Mouse (Mus musculus): Measurements from ENCODE around the gene Cdkl4.
A peak's percentile ranks its signal among the peaks of the same experiment; 100 is the strongest.
"Not testable (repeated sequence)": the region's sequence is repeated elsewhere in the genome, so short reads cannot be mapped to it uniquely, and the experiment has no call there.

The Cdkl4 gene

GRCm38 (mm10) chr17:80577639-80578038, at the start of gene Cdkl4:
TSS of gene Cdkl4 (minus strand) at chr17:80577813.
- no peak for DNase-seq (ENCODE audit: low spot score)

- no peak for DNase-seq (ENCODE audit: low spot score)
These were observed 47.4 kb upstream of the Cdkl4 start for GRCm38 (mm10) chr17:80624979-80625378.

- DNase-seq (ENCODE audit: low spot score): no peak
These were observed 44.1 kb upstream of the Cdkl4 start for GRCm38 (mm10) chr17:80621691-80622090.

GRCm38 (mm10) chr17:80620786-80621423, 43.3 kb upstream of the Cdkl4 start:
- DNase-seq (ENCODE audit: low spot score): peak; percentile 52

- no peak for DNase-seq (ENCODE audit: low spot score)
These were observed 41.9 kb upstream of the Cdkl4 start for GRCm38 (mm10) chr17:80619556-80619955.

- no peak for DNase-seq (ENCODE audit: low spot score)
These were observed 41.3 kb upstream of the Cdkl4 start for GRCm38 (mm10) chr17:80618890-80619289.

- no peak for DNase-seq (ENCODE audit: low spot score)
These were observed 26.2 kb upstream of the Cdkl4 start for GRCm38 (mm10) chr17:80603806-80604205.

GRCm38 (mm10) chr17:80603079-80603625, 25.5 kb upstream of the Cdkl4 start:
- DNase-seq (ENCODE audit: low spot score): no peak

- peak; percentile 17 for DNase-seq (ENCODE audit: low spot score)
These were observed 23.8 kb upstream of the Cdkl4 start for GRCm38 (mm10) chr17:80601371-80601770.

- DNase-seq (ENCODE audit: low spot score): no peak
These were observed 5.4 kb upstream of the Cdkl4 start for GRCm38 (mm10) chr17:80583051-80583450.

GRCm38 (mm10) chr17:80579901-80580300, 2.3 kb upstream of the Cdkl4 start:
- DNase-seq (ENCODE audit: low spot score): no peak

- DNase-seq (ENCODE audit: low spot score): no peak
These were observed 1.5 kb upstream of the Cdkl4 start for GRCm38 (mm10) chr17:80579089-80579488.

GRCm38 (mm10) chr17:80578041-80578440, 428 bp upstream of the Cdkl4 start:
- no peak for DNase-seq (ENCODE audit: low spot score)

- peak; percentile 53 for DNase-seq (ENCODE audit: low spot score)
These were observed 399 bp downstream of the Cdkl4 start for GRCm38 (mm10) chr17:80577214-80577613.

- no peak for DNase-seq (ENCODE audit: low spot score)
These were observed 2.6 kb downstream of the Cdkl4 start for GRCm38 (mm10) chr17:80575008-80575407.

- no peak for DNase-seq (ENCODE audit: low spot score)
These were observed 3.1 kb downstream of the Cdkl4 start for GRCm38 (mm10) chr17:80574471-80574965.

- DNase-seq (ENCODE audit: low spot score): no peak
These were observed 5.3 kb downstream of the Cdkl4 start for GRCm38 (mm10) chr17:80572187-80572935.

- no peak for DNase-seq (ENCODE audit: low spot score)
These were observed 6.2 kb downstream of the Cdkl4 start for GRCm38 (mm10) chr17:80571460-80571859.

GRCm38 (mm10) chr17:80569718-80570117, 7.9 kb downstream of the Cdkl4 start:
- DNase-seq (ENCODE audit: low spot score): not testable (repeated sequence)

- DNase-seq (ENCODE audit: low spot score): no peak
These were observed 8.6 kb downstream of the Cdkl4 start for GRCm38 (mm10) chr17:80568842-80569601.

- no peak for DNase-seq (ENCODE audit: low spot score)
These were observed 9.2 kb downstream of the Cdkl4 start for GRCm38 (mm10) chr17:80568441-80568840.

GRCm38 (mm10) chr17:80564611-80564924, 13.0 kb downstream of the Cdkl4 start:
- DNase-seq (ENCODE audit: low spot score): no peak

Data from ovary, postnatal 36 days (tissue).